Mouse (Mus musculus): ENCODE measurements at regions not wholly inside any gene's neighbourhood (a gene's known extent, or its start where the extent isn't known, plus 50 kb on each side); places are given as distances from the start of the nearest gene placed in this dataset.
A peak's percentile ranks its signal among the peaks of the same experiment; 100 is the strongest.

GRCm38 (mm10) chr13:85430040-85430439 is 141.1 kb upstream of the Rasa1 start:
- Histone ChIP-seq H3K27ac (no peak overlapping the region; the same call in 1 of the 2 replicates), H3K9ac (ENCODE audit: low read depth, low read length) (no peak overlapping the region), H3K4me3 (no peak overlapping the region), H3K27me3 (ENCODE audit: control insufficient read depth, insufficient read depth, low read length) (no peaks in the 10 kb centered on the region), H3K4me1 (ENCODE audit: control insufficient read depth, insufficient read depth, low read length) (no peaks in the 10 kb centered on the region; the same call in none of the 2 replicates), H3K79me2 (replicated peaks; ENCODE audit: control insufficient read depth, insufficient read depth, low read length) (no peaks in the 10 kb centered on the region), H3K36me3 (ENCODE audit: control insufficient read depth, insufficient read depth, low read length) (no peaks in the 10 kb centered on the region; the same call in 1 of the 2 replicates)
- DNase-seq = peak in 1 of 2 experiments; percentile 39
- TF ChIP-seq EP300 (IDR thresholded peaks at IDR 0.05; ENCODE audit: insufficient read depth, low read depth, low read length) (no peak), POLR2A (IDR thresholded peaks at IDR 0.05; ENCODE audit: insufficient read depth, low read depth, low read length) (no peak), CTCF (IDR thresholded peaks at IDR 0.05) (no peak)
- WGBS = 36% methylated on average over 3 of the region's 3 CpGs
- intact Hi-C loops (cut with DNase I) = loop anchor here (10.0 kb wide), 1 partner anchor 135 kb away; no protein-coding TSS in a partner anchor

GRCm38 (mm10) chr13:85418671-85419070 is 129.7 kb upstream of the Rasa1 start:
- TF ChIP-seq POLR2A (IDR thresholded peaks at IDR 0.05; ENCODE audit: insufficient read depth, low read depth, low read length) (no peak), CTCF (IDR thresholded peaks at IDR 0.05) (no peak), EP300 (IDR thresholded peaks at IDR 0.05; ENCODE audit: insufficient read depth, low read depth, low read length) (no peak)
- Histone ChIP-seq H3K4me1 (ENCODE audit: control insufficient read depth, insufficient read depth, low read length) (no peaks in the 10 kb centered on the region), H3K79me2 (replicated peaks; ENCODE audit: control insufficient read depth, insufficient read depth, low read length) (no peaks in the 10 kb centered on the region), H3K36me3 (ENCODE audit: control insufficient read depth, insufficient read depth, low read length) (0 out of 2 replicates have a peak, but pooled peaks cover 2% of the 10 kb centered on the region), H3K9ac (ENCODE audit: low read depth, low read length) (no peak overlapping the region), H3K27me3 (ENCODE audit: control insufficient read depth, insufficient read depth, low read length) (no peaks in the 10 kb centered on the region), H3K27ac (no peak overlapping the region), H3K4me3 (no peak overlapping the region)
- DNase-seq = no peak
- intact Hi-C loops (cut with DNase I) = no loop called here
- WGBS = 80% methylated on average over 1 of the region's 1 CpGs

GRCm38 (mm10) chr13:85414951-85415350 is 126.0 kb upstream of the Rasa1 start:
- Histone ChIP-seq H3K79me2 (replicated peaks; ENCODE audit: control insufficient read depth, insufficient read depth, low read length) (no peaks in the 10 kb centered on the region), H3K27ac (no peak overlapping the region), H3K4me3 (no peak overlapping the region), H3K27me3 (ENCODE audit: control insufficient read depth, insufficient read depth, low read length) (no peaks in the 10 kb centered on the region), H3K36me3 (ENCODE audit: control insufficient read depth, insufficient read depth, low read length) (no peaks in the 10 kb centered on the region), H3K4me1 (ENCODE audit: control insufficient read depth, insufficient read depth, low read length) (no peaks in the 10 kb centered on the region), H3K9ac (ENCODE audit: low read depth, low read length) (no peak overlapping the region)
- intact Hi-C loops (cut with DNase I) = no loop called here
- DNase-seq = no peak
- TF ChIP-seq EP300 (IDR thresholded peaks at IDR 0.05; ENCODE audit: insufficient read depth, low read depth, low read length) (no peak), POLR2A (IDR thresholded peaks at IDR 0.05; ENCODE audit: insufficient read depth, low read depth, low read length) (no peak)
- WGBS = 63% methylated on average over 4 of the region's 4 CpGs

GRCm38 (mm10) chr13:85411327-85411726 is 122.4 kb upstream of the Rasa1 start:
- Histone ChIP-seq H3K36me3 (ENCODE audit: control insufficient read depth, insufficient read depth, low read length) (no peaks in the 10 kb centered on the region), H3K27ac (no peak overlapping the region), H3K79me2 (replicated peaks; ENCODE audit: control insufficient read depth, insufficient read depth, low read length) (no peaks in the 10 kb centered on the region), H3K27me3 (ENCODE audit: control insufficient read depth, insufficient read depth, low read length) (no peaks in the 10 kb centered on the region), H3K4me3 (no peak overlapping the region), H3K4me1 (ENCODE audit: control insufficient read depth, insufficient read depth, low read length) (no peaks in the 10 kb centered on the region), H3K9ac (ENCODE audit: low read depth, low read length) (no peak overlapping the region)
- DNase-seq = no peak
- TF ChIP-seq CTCF (IDR thresholded peaks at IDR 0.05) (no peak), POLR2A (IDR thresholded peaks at IDR 0.05; ENCODE audit: insufficient read depth, low read depth, low read length) (no peak), EP300 (IDR thresholded peaks at IDR 0.05; ENCODE audit: insufficient read depth, low read depth, low read length) (no peak)
- WGBS = 52% methylated on average over 3 of the region's 3 CpGs
- intact Hi-C loops (cut with DNase I) = no loop called here

GRCm38 (mm10) chr13:85398834-85399233 is 109.9 kb upstream of the Rasa1 start:
- H3K27me3 ChIP-seq (ENCODE audit: control insufficient read depth, insufficient read depth, low read length) = no peaks in the 10 kb centered on the region
- no peaks in the 10 kb centered on the region for H3K79me2 ChIP-seq (replicated peaks; ENCODE audit: control insufficient read depth, insufficient read depth, low read length)
- H3K9ac ChIP-seq (ENCODE audit: low read depth, low read length) = no peak overlapping the region
- 49% methylated on average over 5 of the region's 5 CpGs for WGBS
- H3K4me1 ChIP-seq (ENCODE audit: control insufficient read depth, insufficient read depth, low read length) = no peaks in the 10 kb centered on the region
- intact Hi-C loops (cut with DNase I) = no loop called here
- H3K4me3 ChIP-seq = no peak overlapping the region
- H3K36me3 ChIP-seq (ENCODE audit: control insufficient read depth, insufficient read depth, low read length) = no peaks in the 10 kb centered on the region
- TF ChIP-seq EP300 (IDR thresholded peaks at IDR 0.05; ENCODE audit: insufficient read depth, low read depth, low read length) = no peak
- no peak for TF ChIP-seq POLR2A (IDR thresholded peaks at IDR 0.05; ENCODE audit: insufficient read depth, low read depth, low read length)
- no peak for TF ChIP-seq CTCF (IDR thresholded peaks at IDR 0.05)
- H3K27ac ChIP-seq = no peak overlapping the region
- no peak for DNase-seq

GRCm38 (mm10) chr13:85376338-85376998 is 87.5 kb upstream of the Rasa1 start:
- no peak for DNase-seq
- TF ChIP-seq POLR2A (IDR thresholded peaks at IDR 0.05; ENCODE audit: insufficient read depth, low read depth, low read length) (no peak), CTCF (IDR thresholded peaks at IDR 0.05) (no peak), EP300 (IDR thresholded peaks at IDR 0.05; ENCODE audit: insufficient read depth, low read depth, low read length) (no peak)
- intact Hi-C loops (cut with DNase I) = no loop called here
- H3K4me1 ChIP-seq (ENCODE audit: control insufficient read depth, insufficient read depth, low read length) = no peaks in the 10 kb centered on the region; the same call in 1 of the 2 replicates
- whole genome bisulfite sequencing = 49% methylated on average over 3 of the region's 3 CpGs
- H3K9ac ChIP-seq (ENCODE audit: low read depth, low read length) = no peak overlapping the region
- no peak overlapping the region for H3K4me3 ChIP-seq
- H3K36me3 ChIP-seq (ENCODE audit: control insufficient read depth, insufficient read depth, low read length) = no peaks in the 10 kb centered on the region
- no peaks in the 10 kb centered on the region for H3K27me3 ChIP-seq (ENCODE audit: control insufficient read depth, insufficient read depth, low read length)
- H3K79me2 ChIP-seq (replicated peaks; ENCODE audit: control insufficient read depth, insufficient read depth, low read length) = no peaks in the 10 kb centered on the region
- no peak overlapping the region for H3K27ac ChIP-seq

All from heart, adult 2 months (tissue).